Mouse (Mus musculus) CD4-positive helper T cell, adult 2 months (primary cell): ENCODE measurements at regions not wholly inside any gene's neighbourhood (a gene's known extent, or its start where the extent isn't known, plus 50 kb on each side); places are given as distances from the start of the nearest gene placed in this dataset.

Source experiments
- DNase-seq: peaks from one replicate; pipeline ENCODE4 v3.0.0-alpha.2; 2012; ENCODE audit warnings: low read depth, missing footprints, low spot score

DNA sequence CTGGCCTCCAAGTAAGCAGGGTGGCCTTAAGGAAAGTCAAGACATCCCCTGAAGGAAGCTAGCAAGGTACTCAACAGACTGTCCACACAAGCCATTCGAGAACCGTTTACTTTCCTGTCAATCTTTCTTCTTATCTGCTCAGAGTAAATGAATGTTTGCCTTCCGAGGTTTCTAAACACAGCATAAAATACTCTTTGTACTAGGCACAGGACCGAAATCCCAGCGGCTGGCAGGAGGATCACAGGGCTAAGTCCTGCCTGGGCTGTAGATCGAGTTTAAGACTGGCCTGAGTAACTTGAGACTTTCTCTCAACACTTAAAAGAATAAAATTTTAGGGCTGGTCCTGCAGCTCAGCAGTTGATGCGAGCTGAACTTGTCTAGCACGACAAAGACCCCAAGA is 175.9 kb downstream of the Bcl2l11 start:
- no peak for DNase-seq

DNA sequence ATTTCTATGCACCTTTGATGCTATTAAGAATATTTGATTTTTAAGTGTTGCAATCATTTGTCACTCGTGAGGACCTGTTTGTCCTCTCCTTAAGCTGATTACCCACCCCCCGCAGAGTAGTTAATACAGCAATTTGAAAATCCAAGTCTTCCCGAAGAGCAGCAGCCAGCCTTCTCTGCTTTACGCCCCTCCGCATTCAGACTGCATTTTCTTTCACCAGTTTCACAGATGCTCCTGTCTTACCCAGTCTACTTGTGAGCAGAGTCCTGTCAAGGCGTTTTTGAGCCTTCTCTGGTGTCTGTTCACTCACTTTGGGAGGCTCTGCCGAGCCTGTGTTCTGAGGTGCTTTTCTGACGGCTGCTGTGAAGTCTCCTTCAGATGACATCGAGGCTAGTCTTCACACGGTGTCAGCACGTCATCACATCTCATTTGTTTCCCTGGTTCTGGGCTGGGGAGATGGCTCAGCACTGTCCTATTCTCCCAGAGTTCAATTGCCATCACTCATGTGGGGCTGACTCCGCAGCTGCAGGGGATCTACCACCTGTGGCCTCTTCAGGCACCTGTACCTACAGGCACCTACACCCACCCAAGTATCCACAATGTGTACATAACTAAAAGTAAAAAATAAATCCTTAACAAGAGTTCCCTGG is 178.3 kb downstream of the Bcl2l11 start:
- DNase-seq: no peak

DNA sequence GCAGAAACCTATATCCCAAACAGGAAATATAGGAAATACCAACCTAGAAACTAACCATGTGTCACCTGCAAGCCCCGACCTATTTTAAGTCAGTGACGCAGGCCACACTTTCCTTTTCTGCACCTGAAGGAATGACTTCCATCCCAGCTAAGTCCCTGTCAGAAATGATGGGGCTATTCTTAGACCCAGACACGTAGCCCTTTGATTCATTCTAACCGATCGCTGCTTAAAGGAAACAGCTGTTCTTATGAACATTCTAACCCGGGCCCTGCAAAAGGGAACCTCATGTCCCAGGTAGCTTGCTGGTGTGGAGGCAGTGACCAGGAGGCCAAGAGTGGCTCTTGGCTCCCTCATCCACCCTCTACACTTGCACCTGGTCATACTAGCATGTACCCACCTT is 180.9 kb downstream of the Bcl2l11 start:
- no peak for DNase-seq

DNA sequence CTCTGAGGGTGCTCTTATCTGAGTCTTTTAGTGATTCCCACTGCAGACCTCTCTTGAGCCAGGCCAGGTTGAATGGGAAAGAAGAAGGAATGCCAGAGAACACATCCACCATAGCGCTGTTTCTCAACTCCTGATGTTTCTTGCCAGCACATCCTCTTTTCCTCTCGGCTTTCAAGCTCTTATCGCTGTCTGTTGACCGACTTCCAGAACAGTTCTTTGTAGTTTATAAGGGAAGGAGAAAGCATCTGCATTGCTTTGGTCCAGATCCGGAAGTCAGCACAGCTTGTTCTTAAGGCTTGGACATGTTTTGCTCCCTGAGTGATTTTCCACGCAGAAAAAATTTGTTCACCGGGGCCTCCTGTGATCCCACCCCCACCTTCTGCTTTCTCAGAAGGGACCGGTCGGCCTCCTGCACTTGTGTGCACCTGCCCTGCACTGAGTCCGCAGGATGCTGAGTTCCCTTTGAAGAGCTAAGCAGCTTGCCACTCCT is 183.7 kb downstream of the Bcl2l11 start:
- DNase-seq: no peak

DNA sequence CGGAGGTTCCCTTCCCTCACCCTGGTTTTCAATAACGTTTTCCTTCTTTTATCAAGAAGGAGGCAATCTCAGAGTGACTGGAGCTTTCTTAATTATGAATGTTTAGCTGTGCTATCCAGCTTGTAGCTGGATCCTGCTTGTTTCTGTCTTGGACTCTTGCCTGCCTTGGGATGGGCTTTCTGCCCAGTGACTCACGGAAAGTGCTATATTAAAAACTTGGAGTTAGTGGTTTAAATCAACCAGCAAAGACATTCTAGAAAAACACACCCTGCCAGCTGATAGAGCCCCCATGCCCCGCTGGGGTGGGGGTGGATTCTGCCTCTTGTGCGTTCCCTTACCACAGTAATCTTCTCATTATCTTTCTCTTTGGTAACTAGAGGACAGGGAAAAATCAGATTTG is 184.2 kb downstream of the Bcl2l11 start:
- DNase-seq: no peak

DNA sequence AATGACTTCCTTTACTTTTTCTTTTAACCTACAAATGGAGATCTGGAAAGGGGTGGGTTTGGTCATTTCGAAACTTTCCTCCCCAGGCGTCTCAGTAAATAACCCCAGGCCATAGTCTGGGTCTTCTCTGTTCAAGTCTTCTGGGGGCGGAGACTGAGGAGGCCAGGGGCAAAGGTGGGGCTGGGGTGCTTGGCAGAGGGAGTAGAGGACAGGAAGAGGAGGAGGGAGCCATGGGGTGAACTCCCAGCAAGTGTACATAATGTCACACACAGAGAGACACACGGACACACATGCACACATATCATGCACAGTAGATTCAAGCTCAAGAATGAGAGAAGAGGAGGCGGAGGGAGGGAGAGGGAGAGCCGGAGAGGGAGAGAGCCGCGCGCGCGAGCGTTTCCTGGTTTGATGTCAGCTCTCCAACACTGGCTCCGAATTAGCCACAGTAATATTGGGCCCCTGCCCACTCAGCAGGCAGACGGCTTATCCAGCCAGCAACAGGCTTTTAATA is 186.3 kb downstream of the Bcl2l11 start:
- DNase-seq: peak; percentile 39

DNA sequence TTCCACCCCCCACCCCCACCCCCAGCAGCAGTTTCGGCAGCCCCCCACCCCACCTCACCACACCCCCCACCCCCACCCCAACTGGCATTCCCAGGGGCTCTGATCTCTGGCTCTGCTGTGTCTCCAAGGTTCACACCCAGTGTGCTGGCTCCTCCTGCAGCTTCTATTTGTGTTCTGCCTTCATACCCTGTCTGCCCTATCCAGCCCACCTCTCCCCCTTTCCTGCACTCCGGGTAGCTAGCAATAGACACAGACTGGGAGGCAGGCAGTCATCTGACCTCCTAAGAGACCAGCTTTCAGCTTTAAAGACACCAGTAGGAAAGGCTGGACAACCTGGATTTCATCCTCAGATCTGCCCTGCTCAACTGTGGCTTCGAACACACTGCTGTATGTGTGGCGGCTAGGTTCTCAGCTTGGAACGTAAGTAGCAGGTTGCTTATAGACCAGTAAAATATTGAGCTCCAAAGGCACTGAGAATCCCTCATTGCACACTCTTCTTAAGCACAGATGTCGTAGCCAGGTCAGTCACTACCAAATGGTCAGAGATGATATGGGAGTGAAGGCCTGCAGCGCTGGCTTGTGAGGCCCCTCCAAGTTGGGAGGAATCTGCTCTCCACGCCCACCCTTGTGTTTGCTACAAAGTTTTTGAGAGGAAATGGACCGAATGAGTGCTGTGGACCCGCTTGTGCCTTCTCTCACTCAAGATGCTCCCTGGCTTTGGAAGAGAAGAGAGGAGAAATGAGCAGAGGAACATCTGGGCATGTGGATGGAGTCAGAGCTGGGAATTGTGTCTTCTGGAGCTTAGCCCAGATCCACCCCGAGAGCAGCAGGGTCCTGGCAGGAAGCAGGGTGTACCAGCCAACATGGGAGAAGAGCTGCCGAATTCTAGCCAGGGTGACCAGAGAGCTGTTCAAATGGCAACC is 187.1 kb downstream of the Bcl2l11 start:
- DNase-seq: no peak

DNA sequence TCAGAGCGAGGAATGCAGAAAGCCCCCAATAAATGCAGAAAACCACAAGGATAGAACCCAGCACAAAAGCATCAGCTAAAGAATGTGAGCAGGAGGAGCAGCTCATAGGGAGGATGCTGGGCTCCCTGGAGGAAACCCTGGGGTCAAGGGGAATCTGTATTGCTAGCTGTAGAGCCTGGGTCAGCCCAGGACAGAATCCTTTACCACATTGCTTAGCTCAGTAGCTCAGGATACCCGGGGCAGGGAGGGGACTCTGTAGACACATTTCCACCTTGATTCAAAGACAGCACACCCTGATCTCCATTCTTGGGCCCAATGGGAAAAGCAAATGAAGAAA is 187.7 kb downstream of the Bcl2l11 start:
- no peak for DNase-seq

DNA sequence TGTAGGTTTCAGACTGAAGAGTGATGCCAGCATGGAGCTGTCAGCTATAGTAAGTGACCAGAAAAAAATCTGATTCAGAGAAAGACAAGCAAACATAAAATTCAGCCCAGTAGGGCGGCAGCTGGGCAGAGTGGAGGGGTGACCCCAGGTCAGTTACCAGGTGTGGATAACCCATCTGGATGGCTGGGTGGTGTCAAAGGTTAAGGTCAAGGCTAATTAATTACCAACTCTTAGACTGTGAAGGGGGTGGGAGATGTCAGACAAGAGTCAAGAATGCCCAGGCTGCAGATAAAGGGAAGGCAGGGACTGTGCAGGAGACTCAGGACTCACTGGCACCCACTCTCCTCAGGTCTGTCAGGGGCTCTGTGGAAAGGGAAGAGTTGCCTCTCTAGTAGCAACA is 188.1 kb downstream of the Bcl2l11 start:
- DNase-seq: no peak

DNA sequence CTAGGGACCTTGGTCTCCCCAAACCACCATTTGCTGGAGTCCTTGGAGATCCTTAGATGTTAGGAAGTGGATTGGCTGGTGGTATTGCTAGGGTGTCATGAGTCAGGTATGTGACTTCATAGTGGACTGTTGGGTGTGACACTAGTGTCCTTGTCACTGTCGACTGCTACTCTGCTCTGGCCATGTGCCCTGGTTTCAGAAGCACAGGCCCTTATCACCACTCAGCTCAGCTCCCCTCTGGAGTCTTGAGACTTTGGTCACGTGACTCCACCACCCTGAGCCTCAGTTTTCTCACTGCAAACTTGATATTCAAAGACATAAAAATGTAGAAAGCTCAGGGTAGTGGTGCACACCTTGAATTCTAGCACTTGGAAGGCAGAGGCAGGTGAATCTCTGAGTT is 190.7 kb downstream of the Bcl2l11 start:
- DNase-seq: no peak

DNA sequence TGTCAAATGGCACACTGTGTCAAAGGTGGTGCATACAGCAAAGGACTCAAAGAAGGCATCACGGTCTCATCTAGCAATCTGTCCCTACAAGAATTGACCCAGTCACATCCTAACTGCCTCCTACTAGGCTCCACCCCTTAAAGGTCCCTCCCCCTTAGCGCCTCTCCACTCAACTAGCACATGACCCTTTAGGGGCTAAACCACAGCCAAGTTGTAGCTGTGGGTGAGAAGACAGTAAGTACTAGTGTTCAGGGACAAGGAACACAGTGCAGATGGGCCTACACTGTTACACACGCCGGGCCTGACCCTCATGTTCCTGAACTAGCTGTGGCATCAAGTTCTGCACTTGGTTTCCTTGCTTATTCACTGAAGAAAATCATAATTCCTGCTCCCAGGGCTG is 192.4 kb downstream of the Bcl2l11 start:
- no peak for DNase-seq

DNA sequence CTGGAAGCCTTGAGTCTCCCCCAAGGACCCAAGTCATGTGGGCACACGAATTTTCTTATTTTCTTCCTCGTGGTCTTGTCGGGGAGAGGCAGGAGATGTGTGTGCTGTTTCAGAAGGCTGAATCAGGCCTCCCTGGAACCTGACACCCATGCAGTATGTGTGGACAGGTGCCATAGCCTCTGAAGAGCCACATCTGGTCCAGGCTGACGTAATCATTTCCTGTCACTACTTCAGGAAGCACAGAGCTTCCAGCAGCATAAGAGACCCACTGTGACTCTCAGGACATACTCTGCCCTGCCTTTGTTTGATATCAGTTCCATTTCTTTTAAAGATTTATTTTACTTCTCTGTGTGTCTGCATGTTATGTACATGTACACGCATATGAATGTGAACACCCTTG is 193.1 kb downstream of the Bcl2l11 start:
- DNase-seq: peak; percentile 56

DNA sequence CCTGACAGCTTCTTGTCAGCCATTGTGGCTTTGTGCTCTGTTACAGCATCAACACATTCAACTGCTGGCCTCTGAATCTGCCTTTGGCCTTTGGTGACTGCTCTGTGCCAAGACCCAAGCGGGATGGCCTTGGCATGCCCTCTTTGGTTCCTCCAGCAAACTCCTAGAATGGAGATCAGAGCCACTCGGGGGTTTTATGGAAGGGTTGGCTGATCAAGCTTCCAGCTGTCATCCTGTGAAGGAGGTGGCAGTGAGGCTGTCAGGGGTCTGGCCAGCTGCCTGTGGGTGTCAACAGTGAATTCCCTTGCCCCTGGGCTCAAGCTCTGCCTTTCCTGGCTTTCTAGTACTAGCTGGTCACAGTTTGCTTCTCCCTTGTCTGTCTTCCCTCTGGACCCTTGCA is 195.6 kb downstream of the Bcl2l11 start:
- no peak for DNase-seq

DNA sequence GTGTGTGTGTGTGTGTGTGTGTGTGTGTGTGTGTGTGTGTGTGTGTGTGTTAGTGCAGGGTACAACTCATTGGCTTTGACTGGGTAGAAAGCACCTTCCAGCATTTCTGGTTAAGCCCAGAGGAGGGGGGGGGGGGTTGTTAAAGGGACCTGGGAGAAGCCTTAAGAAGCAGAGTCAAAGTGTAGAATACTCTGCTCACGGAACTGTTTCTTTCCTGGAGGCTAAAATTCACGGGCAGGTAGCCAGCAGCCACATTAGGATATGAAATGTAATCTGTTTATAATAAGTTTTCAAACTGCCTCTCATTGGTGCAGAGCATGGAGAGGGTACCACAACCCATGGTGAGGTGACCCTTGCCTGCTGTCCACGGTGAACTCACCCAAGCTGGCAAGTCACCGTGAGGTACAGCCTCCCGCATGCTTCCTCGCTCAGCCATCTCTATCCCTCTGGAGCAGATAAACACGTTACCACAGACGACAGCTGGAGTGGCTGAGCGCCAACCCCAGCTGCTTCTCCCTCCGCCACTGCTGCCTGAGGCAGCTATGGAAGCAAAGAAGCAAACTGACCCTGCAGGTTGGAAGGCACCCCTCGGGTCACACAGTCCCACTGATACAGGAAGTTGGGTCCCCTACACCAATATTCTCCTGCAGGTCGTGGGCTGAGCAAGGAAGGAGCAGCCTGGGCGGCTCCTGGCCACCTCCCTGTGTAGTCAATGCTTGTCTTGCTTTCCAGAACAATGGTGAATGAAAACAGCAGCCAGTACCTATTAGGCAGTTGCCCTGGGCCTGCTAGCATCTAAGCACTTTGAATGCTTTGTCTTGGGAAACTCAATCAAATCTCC is 198.6 kb downstream of the Bcl2l11 start:
- DNase-seq: no peak

DNA sequence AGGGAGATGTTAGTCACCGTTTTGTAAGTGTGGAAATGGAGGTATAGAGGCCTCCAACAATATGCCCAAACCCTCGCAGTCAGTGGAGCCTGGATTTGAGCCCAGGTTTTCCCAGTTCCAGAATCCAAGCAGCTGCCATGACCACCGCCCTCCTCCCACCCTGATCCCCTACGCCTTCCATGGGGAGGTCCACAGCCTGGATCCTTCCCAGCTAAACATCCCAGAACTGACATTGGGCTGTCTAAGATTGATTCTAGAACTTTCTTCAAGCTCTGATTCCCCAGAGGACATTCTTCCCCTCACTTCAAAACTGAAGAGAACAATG is 199.2 kb downstream of the Bcl2l11 start:
- no peak for DNase-seq

DNA sequence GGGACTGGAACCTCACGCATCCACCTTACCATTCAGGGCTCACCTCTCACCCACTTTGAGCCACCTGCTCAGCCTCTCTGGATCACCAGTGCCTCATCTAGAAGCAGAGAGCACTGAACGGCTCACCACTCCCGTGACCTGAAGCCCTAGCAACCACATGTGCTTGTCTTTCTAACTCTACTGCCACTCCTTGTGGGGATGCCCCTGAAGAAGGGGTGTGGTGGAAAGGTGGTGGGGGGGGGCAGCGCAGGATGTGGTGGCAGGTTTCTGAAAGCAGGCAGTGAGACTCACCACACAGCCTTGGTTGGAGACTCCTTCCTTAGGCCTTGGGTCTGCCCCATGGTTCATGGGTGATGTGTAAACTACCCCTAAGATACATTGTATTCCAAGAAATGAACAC is 199.6 kb downstream of the Bcl2l11 start:
- DNase-seq: peak; percentile 87

DNA sequence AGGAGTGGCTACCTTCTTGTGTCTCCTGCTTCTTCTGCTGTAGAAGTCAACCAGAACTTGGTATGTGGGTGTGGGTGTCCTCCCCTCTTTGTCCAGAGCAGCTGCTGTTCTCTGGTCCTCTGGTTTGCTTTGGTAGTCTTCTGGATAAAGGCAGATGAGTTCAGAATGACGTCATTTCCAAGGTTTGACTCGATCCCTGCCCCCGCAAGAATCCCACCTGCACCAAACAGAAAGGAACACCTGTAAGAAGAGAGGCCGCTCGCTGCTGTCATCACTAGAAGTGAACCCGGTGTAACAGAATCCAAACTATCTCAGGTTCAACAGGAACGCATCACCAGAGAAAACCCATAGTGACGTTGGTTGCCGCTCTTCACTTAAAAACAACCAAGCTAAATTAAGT is 205.0 kb downstream of the Bcl2l11 start:
- no peak for DNase-seq

DNA sequence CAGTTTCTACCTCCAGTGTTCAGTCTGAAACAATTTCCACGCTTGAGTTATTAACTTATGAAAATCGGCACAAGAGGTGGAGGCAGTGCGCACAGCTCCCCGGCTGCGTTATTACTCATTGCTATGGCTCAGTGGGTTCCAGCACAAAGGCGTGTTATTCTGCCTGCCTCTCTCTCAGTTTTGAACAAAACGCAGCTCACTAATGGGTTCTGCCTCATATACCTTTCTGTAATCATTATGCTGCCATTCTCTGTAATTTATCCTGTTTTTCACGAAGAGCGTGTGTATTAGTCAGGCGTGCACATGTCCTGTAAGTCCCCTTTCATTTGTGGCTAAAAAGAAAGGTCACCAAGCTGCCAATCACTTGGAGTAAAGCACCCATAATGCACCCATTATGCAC is 205.4 kb downstream of the Bcl2l11 start:
- no peak for DNase-seq

DNA sequence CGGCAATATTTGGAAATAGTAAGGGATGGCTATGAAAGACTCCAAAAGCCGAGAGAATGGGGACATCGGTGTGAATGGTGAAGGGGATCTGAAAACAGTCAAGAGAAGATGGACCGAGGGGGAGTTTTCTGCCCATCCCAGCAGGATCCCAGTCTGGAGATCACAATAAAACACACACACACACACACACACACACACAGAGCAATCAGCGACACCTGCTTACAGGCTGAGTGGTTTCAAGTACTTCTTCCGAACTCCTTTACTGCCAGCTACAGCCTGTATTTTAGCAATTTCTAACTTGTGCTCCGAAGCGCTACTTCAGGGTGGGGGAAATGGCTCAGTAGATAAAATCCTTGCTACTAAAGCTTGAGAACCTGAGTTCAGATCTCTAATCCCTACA is 205.8 kb downstream of the Bcl2l11 start:
- no peak for DNase-seq

DNA sequence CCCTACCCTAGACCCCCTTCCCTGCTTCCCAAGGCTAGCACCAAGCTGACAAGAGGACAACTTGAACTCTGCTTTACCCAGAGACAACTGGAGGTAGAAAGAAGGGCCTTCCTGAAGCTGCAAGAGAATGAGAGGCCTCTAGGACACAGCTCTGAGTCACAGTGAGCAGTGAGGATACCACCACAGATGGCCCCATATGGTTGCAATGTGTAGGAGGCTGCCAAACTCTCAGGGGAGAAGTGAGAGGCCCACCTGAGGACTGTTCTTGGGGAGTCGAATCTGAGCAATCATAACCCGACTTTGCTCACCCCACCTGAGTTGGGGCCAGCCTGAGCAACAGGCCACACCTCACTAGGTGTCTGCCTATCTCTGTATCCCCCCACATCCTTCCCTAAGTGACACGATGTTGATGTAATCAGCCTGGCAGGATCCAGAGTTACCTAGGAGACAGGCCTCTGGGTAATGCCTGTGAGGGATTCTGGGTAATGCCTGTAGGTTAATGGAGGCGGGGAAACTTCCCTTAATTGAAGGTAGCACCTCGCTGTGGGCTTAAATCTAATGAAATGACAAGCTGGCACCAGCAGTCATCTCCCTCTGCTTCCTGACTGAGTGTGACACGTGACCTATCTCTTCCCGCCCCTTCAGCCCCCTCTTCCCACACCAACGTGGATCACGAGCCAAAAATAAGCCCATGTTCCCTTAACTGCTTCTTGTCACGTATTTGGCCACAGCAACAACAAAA is 207.7 kb downstream of the Bcl2l11 start:
- DNase-seq: peak; percentile 24

DNA sequence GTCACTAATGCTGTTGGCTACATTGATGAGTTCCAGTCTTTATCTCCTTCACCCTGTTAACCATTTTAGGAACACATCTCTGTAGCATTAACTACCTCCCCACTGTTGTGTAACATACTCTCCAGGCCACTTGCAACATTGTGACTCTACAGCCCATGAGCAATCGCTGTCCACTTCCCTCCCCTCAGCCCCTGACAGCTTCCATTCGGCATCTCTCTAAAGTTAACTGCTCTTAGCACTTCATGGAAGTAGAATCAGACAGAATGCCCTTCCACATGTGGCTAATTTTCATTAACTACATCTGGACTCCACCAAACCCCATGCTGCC is 208.3 kb downstream of the Bcl2l11 start:
- DNase-seq: no peak
